Mouse (Mus musculus): ENCODE measurements around the gene Cacna1i. TPM values are rescaled to one million over a fixed set of nuclear protein-coding genes. Genes with fewer than 3 reads are reported as not detected.

Gene Cacna1i
- polyA plus RNA-seq, 1 experiment from 2014 or later, result not detected

- no peak overlapping the region for H3K9ac ChIP-seq (ENCODE audit: low read length)
- peak overlapping the region in 1 of 2 experiments; percentile 99; a peak in 1 of 4 replicates for H3K27ac ChIP-seq (replicated peaks in 1 of 2; ENCODE audit: control insufficient read depth in 1 of 2, insufficient read depth in 1 of 2, low read depth in 2 of 2, low read length in 2 of 2)
- no peak for ATAC-seq (ENCODE audit: insufficient number of reproducible peaks, insufficient read depth, low FRiP score, low read depth)
These were observed 27.5 kb upstream of the Cacna1i start for GRCm38 (mm10) chr15:80259406-80260045.

GRCm38 (mm10) chr15:80260677-80261076 is 26.4 kb upstream of the Cacna1i start:
- Histone ChIP-seq H3K4me2 (ENCODE audit: low read length) (no peak overlapping the region), H3K36me3 (ENCODE audit: control insufficient read depth, insufficient read depth, low read length) (peaks cover 50% of the 10 kb centered on the region), H3K27me3 (ENCODE audit: control insufficient read depth, insufficient read depth, low read length) (no peaks in the 10 kb centered on the region), H3K4me1 (ENCODE audit: control insufficient read depth in 2 of 2, insufficient read depth in 2 of 2, low read length in 2 of 2) (peaks cover 12 to 30% of the 10 kb centered on the region in 2 experiments), H3K4me3 (ENCODE audit: control insufficient read depth in 1 of 2, insufficient read depth in 1 of 2, low read depth in 1 of 2, low read length in 2 of 2) (no peak overlapping the region), H3K9me3 (ENCODE audit: control insufficient read depth, low read length) (no peaks in the 10 kb centered on the region), H3K9ac (ENCODE audit: low read length) (no peak overlapping the region), H3K27ac (replicated peaks in 1 of 2; ENCODE audit: control insufficient read depth in 1 of 2, insufficient read depth in 1 of 2, low read depth in 2 of 2, low read length in 2 of 2) (no peak overlapping the region)
- WGBS, result 8% methylated on average over 3 of the region's 3 CpGs
- no peak for ATAC-seq (ENCODE audit: insufficient number of reproducible peaks, insufficient read depth, low FRiP score, low read depth)

More at GRCm38 (mm10) chr15:80259406-80260045, 27.5 kb upstream of the Cacna1i start:
- H3K27me3 ChIP-seq (ENCODE audit: control insufficient read depth, insufficient read depth, low read length), result no peaks in the 10 kb centered on the region
- WGBS, result 71% methylated on average over 8 of the region's 8 CpGs
- H3K36me3 ChIP-seq (ENCODE audit: control insufficient read depth, insufficient read depth, low read length), result peaks cover 50% of the 10 kb centered on the region
- H3K4me2 ChIP-seq (ENCODE audit: low read length), result no peak overlapping the region
- no peak overlapping the region for H3K4me3 ChIP-seq (ENCODE audit: control insufficient read depth in 1 of 2, insufficient read depth in 1 of 2, low read depth in 1 of 2, low read length in 2 of 2)
- H3K4me1 ChIP-seq (ENCODE audit: control insufficient read depth in 2 of 2, insufficient read depth in 2 of 2, low read length in 2 of 2), result peaks cover 12 to 31% of the 10 kb centered on the region in 2 experiments
- no peaks in the 10 kb centered on the region for H3K9me3 ChIP-seq (ENCODE audit: control insufficient read depth, low read length)

GRCm38 (mm10) chr15:80261100-80261499 is 25.9 kb upstream of the Cacna1i start:
- no peak overlapping the region for H3K4me2 ChIP-seq (ENCODE audit: low read length)
- H3K4me1 ChIP-seq (ENCODE audit: control insufficient read depth in 2 of 2, insufficient read depth in 2 of 2, low read length in 2 of 2), result peaks cover 12 to 30% of the 10 kb centered on the region in 2 experiments
- WGBS, result 79% methylated on average over 7 of the region's 7 CpGs
- no peak overlapping the region for H3K9ac ChIP-seq (ENCODE audit: low read length)
- ATAC-seq (ENCODE audit: insufficient number of reproducible peaks, insufficient read depth, low FRiP score, low read depth), result no peak
- no peak overlapping the region for H3K27ac ChIP-seq (replicated peaks in 1 of 2; ENCODE audit: control insufficient read depth in 1 of 2, insufficient read depth in 1 of 2, low read depth in 2 of 2, low read length in 2 of 2)
- no peaks in the 10 kb centered on the region for H3K9me3 ChIP-seq (ENCODE audit: control insufficient read depth, low read length)
- H3K36me3 ChIP-seq (ENCODE audit: control insufficient read depth, insufficient read depth, low read length), result peaks cover 48% of the 10 kb centered on the region
- no peak overlapping the region for H3K4me3 ChIP-seq (ENCODE audit: control insufficient read depth in 1 of 2, insufficient read depth in 1 of 2, low read depth in 1 of 2, low read length in 2 of 2)
- no peaks in the 10 kb centered on the region for H3K27me3 ChIP-seq (ENCODE audit: control insufficient read depth, insufficient read depth, low read length)

- H3K9ac ChIP-seq (ENCODE audit: low read length), result peak within 1 kb of the TSS; percentile 87
- peaks cover 20% of the 10 kb centered on the region for H3K36me3 ChIP-seq (ENCODE audit: control insufficient read depth, insufficient read depth, low read length)
- under 1% methylated on average over 64 of the region's 66 CpGs for WGBS
- peaks cover 4 to 11% of the 10 kb centered on the region in 2 experiments; a peak in 3 of 4 replicates for H3K4me1 ChIP-seq (ENCODE audit: control insufficient read depth in 2 of 2, insufficient read depth in 2 of 2, low read length in 2 of 2)
- H3K27me3 ChIP-seq (ENCODE audit: control insufficient read depth, insufficient read depth, low read length), result no peaks in the 10 kb centered on the region
- peak within 1 kb of the TSS; percentile 87 for H3K4me2 ChIP-seq (ENCODE audit: low read length)
- H3K4me3 ChIP-seq (ENCODE audit: control insufficient read depth in 1 of 2, insufficient read depth in 1 of 2, low read depth in 1 of 2, low read length in 2 of 2), result peak within 1 kb of the TSS; percentile 69 to 83
- no peaks in the 10 kb centered on the region for H3K9me3 ChIP-seq (ENCODE audit: control insufficient read depth, low read length)
- peak within 1 kb of the TSS; percentile 60 to 68 for H3K27ac ChIP-seq (replicated peaks in 1 of 2; ENCODE audit: control insufficient read depth in 1 of 2, insufficient read depth in 1 of 2, low read depth in 2 of 2, low read length in 2 of 2)
- peak; percentile 82 for ATAC-seq (ENCODE audit: insufficient number of reproducible peaks, insufficient read depth, low FRiP score, low read depth)
These were observed 23.1 kb upstream of the Cacna1i start, which contains the start of gene Rps19bp1 for GRCm38 (mm10) chr15:80263610-80264575. Gene Rps19bp1, minus strand, starts transcription at chr15:80264315.

GRCm38 (mm10) chr15:80266281-80266680 is 20.8 kb upstream of the Cacna1i start:
- H3K27ac ChIP-seq (replicated peaks in 1 of 2; ENCODE audit: control insufficient read depth in 1 of 2, insufficient read depth in 1 of 2, low read depth in 2 of 2, low read length in 2 of 2), result no peak overlapping the region

GRCm38 (mm10) chr15:80271858-80272396 is 15.1 kb upstream of the Cacna1i start:
- H3K4me2 ChIP-seq (ENCODE audit: low read length), result no peak overlapping the region
- H3K27me3 ChIP-seq (ENCODE audit: control insufficient read depth, insufficient read depth, low read length), result no peaks in the 10 kb centered on the region
- no peak overlapping the region for H3K9ac ChIP-seq (ENCODE audit: low read length)
- no peak for ATAC-seq (ENCODE audit: insufficient number of reproducible peaks, insufficient read depth, low FRiP score, low read depth)
- no peaks in the 10 kb centered on the region for H3K4me1 ChIP-seq (ENCODE audit: control insufficient read depth in 2 of 2, insufficient read depth in 2 of 2, low read length in 2 of 2)
- no peak overlapping the region for H3K27ac ChIP-seq (replicated peaks in 1 of 2; ENCODE audit: control insufficient read depth in 1 of 2, insufficient read depth in 1 of 2, low read depth in 2 of 2, low read length in 2 of 2)
- 65% methylated on average over 3 of the region's 3 CpGs for WGBS
- H3K9me3 ChIP-seq (ENCODE audit: control insufficient read depth, low read length), result 0 out of 2 replicates have a peak, but pooled peaks cover 2% of the 10 kb centered on the region
- no peak overlapping the region for H3K4me3 ChIP-seq (ENCODE audit: control insufficient read depth in 1 of 2, insufficient read depth in 1 of 2, low read depth in 1 of 2, low read length in 2 of 2)
- no peaks in the 10 kb centered on the region for H3K36me3 ChIP-seq (ENCODE audit: control insufficient read depth, insufficient read depth, low read length)

More at GRCm38 (mm10) chr15:80266281-80266680, 20.8 kb upstream of the Cacna1i start:
- WGBS, result 0% methylated on average over 2 of the region's 2 CpGs
- Histone ChIP-seq H3K36me3 (ENCODE audit: control insufficient read depth, insufficient read depth, low read length) (0 out of 2 replicates have a peak, but pooled peaks cover 4% of the 10 kb centered on the region), H3K27me3 (ENCODE audit: control insufficient read depth, insufficient read depth, low read length) (no peaks in the 10 kb centered on the region), H3K4me3 (ENCODE audit: control insufficient read depth in 1 of 2, insufficient read depth in 1 of 2, low read depth in 1 of 2, low read length in 2 of 2) (no peak overlapping the region), H3K4me2 (ENCODE audit: low read length) (no peak overlapping the region), H3K9me3 (ENCODE audit: control insufficient read depth, low read length) (0 out of 2 replicates have a peak, but pooled peaks cover 2% of the 10 kb centered on the region), H3K4me1 (ENCODE audit: control insufficient read depth in 2 of 2, insufficient read depth in 2 of 2, low read length in 2 of 2) (peaks cover 4 to 11% of the 10 kb centered on the region in 2 experiments; a peak in 3 of 4 replicates), H3K9ac (ENCODE audit: low read length) (no peak overlapping the region)
- no peak for ATAC-seq (ENCODE audit: insufficient number of reproducible peaks, insufficient read depth, low FRiP score, low read depth)

GRCm38 (mm10) chr15:80277107-80277506 is 9.9 kb upstream of the Cacna1i start:
- no peak overlapping the region for H3K27ac ChIP-seq (replicated peaks in 1 of 2; ENCODE audit: control insufficient read depth in 1 of 2, insufficient read depth in 1 of 2, low read depth in 2 of 2, low read length in 2 of 2)
- H3K4me1 ChIP-seq (ENCODE audit: control insufficient read depth in 2 of 2, insufficient read depth in 2 of 2, low read length in 2 of 2), result no peaks in the 10 kb centered on the region
- H3K27me3 ChIP-seq (ENCODE audit: control insufficient read depth, insufficient read depth, low read length), result peaks cover 23% of the 10 kb centered on the region
- H3K4me3 ChIP-seq (ENCODE audit: control insufficient read depth in 1 of 2, insufficient read depth in 1 of 2, low read depth in 1 of 2, low read length in 2 of 2), result no peak overlapping the region
- no peak overlapping the region for H3K9ac ChIP-seq (ENCODE audit: low read length)
- no peaks in the 10 kb centered on the region for H3K9me3 ChIP-seq (ENCODE audit: control insufficient read depth, low read length)
- 45% methylated on average over 9 of the region's 9 CpGs for WGBS
- no peak for ATAC-seq (ENCODE audit: insufficient number of reproducible peaks, insufficient read depth, low FRiP score, low read depth)
- no peak overlapping the region for H3K4me2 ChIP-seq (ENCODE audit: low read length)
- no peaks in the 10 kb centered on the region for H3K36me3 ChIP-seq (ENCODE audit: control insufficient read depth, insufficient read depth, low read length)

All from heart, embryonic 14.5 days (tissue).